Mouse (Mus musculus) stomach, embryonic 15.5 days (tissue): ENCODE data around the gene Misp. TPM values are rescaled to one million over a fixed set of nuclear protein-coding genes. Genes with fewer than 3 reads are reported as not detected.

ENCODE experiments used
- ATAC-seq: fragments of 200-750 bp; cut with Nextera tagmentation; 2 replicates; pipeline ENCODE4 v1.8.0; 2017; ENCODE audit warnings: low read depth, moderate number of reproducible peaks, moderate TSS enrichment; ENCODE audit not compliant: insufficient read depth, low FRiP score
- H3K27ac ChIP-seq: fragments of 300-500 bp; sonication (generic); 2 replicates; pipeline ENCODE4 v1.5.1; 2015; ENCODE audit warnings: mild to moderate bottlenecking, inconsistent platforms
- H3K27me3 ChIP-seq: fragments of 300-500 bp; sonication (generic); replicated peaks from 2 replicates; pipeline ENCODE4 v1.6.1; 2015; ENCODE audit warnings: inconsistent platforms
- H3K36me3 ChIP-seq: fragments of 300-500 bp; sonication (generic); 2 replicates; pipeline ENCODE4 v1.6.1; 2015; ENCODE audit warnings: inconsistent platforms
- H3K4me1 ChIP-seq: fragments of 300-500 bp; sonication (generic); 2 replicates; pipeline ENCODE4 v1.6.1; 2015; ENCODE audit warnings: inconsistent platforms
- H3K4me2 ChIP-seq: fragments of 300-500 bp; sonication (generic); 2 replicates; pipeline ENCODE4 v1.6.1; 2015; ENCODE audit warnings: mild to moderate bottlenecking, inconsistent platforms
- H3K4me3 ChIP-seq: fragments of 300-500 bp; sonication (generic); replicated peaks from 2 replicates; pipeline ENCODE4 v1.5.1; 2015; ENCODE audit warnings: inconsistent platforms
- H3K9ac ChIP-seq: fragments of 300-500 bp; sonication (generic); 2 replicates; pipeline ENCODE4 v1.6.1; 2015; ENCODE audit warnings: inconsistent platforms
- H3K9me3 ChIP-seq: fragments of 300-500 bp; sonication (generic); 2 replicates; pipeline ENCODE4 v1.6.1; 2016; ENCODE audit warnings: inconsistent platforms
- WGBS: fragments of 180-500 bp; shearing (Covaris S2); methylation state at CpG from one replicate; pipeline ENCODE4 v1.1.7; 2015; 5-methylcytosine and 5-hydroxymethylcytosine counted together
- polyA plus RNA-seq: library from polyadenylated mRNA; unstranded; fragments of >200 nt; fragmentation: Nextera tagmentation; extraction: Ambion mirVana; gene quantifications from 2 replicates; pipeline ENCODE4 v1.2.1, GENCODE M21; 2015

Misp gene
- polyA plus RNA-seq, 1 experiment from 2014 or later: 50.0 TPM

DNA sequence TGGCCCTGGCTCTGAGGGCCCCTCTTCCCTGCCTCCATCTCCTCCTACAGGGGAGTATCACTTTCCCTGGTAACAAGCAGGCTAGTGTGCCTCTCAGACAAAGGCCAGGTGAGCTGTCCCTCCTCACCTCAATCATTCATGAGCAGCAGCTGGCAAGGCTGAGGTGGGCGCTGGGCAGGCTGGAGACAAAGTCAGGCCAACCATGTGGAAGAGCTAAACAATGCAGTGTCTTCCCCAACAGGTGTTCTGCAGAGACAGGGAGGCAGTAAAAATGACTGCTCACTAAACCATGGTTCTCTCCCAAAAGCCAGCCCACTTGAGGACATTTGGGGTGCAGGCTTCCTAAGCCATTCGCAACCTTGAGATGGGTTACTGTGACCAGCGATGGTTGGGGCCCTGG lies 30.9 kb downstream of the Misp start:
- H3K27me3 ChIP-seq: no peaks in the 10 kb centered on the region
- 51% methylated on average over 3 of the region's 3 CpGs for WGBS
- no peaks in the 10 kb centered on the region for H3K36me3 ChIP-seq
- peaks cover 25% of the 10 kb centered on the region for H3K4me1 ChIP-seq
- H3K27ac ChIP-seq: peak overlapping the region; percentile 100
- peak overlapping the region; percentile 85 for H3K4me2 ChIP-seq
- no peaks in the 10 kb centered on the region for H3K9me3 ChIP-seq
- H3K9ac ChIP-seq: no peak overlapping the region
- ATAC-seq: no peak
- H3K4me3 ChIP-seq: no peak overlapping the region

DNA sequence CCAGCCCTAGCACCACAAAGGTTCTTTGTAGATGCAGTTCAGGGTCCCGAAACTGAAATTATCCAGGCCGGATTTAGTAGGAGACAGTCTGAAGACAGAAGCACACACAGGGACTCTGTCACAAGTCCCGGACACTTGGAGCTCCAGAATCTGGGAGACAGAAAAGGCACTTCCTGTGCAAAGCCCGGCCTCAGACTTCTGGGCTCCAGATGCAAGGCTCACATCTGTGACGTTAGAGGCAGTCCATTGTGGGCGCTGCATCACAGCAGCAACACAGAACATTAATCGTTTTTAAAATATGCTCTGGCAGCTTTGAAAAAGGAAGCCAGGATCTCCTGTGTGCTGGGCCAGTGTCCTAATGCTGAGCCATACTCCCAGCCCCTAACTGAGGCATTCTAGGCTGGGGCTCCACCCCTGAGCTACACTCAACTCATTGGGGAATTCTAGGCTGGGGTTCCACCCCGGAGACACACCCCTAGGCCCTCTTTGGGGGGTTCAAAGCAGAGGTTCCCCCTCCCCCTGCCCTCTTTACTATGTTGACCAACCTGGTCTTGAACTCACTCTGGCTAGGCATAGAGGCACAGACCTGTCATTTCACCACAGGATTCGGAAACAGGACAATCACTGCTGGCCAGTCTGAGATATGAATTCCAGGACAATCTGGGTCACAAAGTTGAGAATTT lies 31.5 kb downstream of the Misp start:
- no peak overlapping the region for H3K9ac ChIP-seq

DNA sequence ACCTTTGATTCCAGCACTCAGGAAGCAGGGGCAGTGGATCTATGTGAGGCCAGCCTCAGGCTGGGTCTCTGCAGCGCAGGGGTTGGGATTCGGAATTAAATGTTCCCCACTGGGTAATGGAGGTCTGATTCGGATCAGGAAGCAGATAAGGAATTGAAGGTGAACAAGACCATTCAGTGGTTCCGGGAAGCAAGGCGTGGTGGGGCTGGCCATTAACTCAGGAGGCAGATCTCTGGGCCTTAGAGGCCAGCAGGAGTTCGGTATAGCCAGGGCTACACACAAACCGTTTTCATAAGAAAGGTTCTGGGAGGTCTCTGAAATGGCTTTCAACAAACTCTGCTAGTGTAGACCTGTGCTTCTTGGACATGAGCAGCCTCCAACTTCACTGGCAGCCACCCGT lies 32.0 kb downstream of the Misp start:
- no peaks in the 10 kb centered on the region for H3K9me3 ChIP-seq
- ATAC-seq: no peak
- peak overlapping the region; percentile 85 for H3K4me2 ChIP-seq
- no peaks in the 10 kb centered on the region for H3K27me3 ChIP-seq
- peaks cover 37% of the 10 kb centered on the region for H3K4me1 ChIP-seq
- peak overlapping the region; percentile 100 for H3K27ac ChIP-seq
- peak overlapping the region; percentile 96 for H3K4me3 ChIP-seq
- H3K9ac ChIP-seq: peak overlapping the region; percentile 33; the same call in 1 of the 2 replicates
- no peaks in the 10 kb centered on the region for H3K36me3 ChIP-seq
- WGBS: 14% methylated on average over 8 of the region's 8 CpGs

More for the DNA sequence above, 31.5 kb downstream of the Misp start:
- no peaks in the 10 kb centered on the region for H3K9me3 ChIP-seq
- peak overlapping the region; percentile 96; the same call in 1 of the 2 replicates for H3K4me3 ChIP-seq
- peak overlapping the region; percentile 85 for H3K4me2 ChIP-seq
- H3K27me3 ChIP-seq: no peaks in the 10 kb centered on the region
- H3K27ac ChIP-seq: peak overlapping the region; percentile 100
- WGBS: 30% methylated on average over 9 of the region's 9 CpGs
- no peaks in the 10 kb centered on the region for H3K36me3 ChIP-seq
- no peak for ATAC-seq
- H3K4me1 ChIP-seq: peaks cover 31% of the 10 kb centered on the region

DNA sequence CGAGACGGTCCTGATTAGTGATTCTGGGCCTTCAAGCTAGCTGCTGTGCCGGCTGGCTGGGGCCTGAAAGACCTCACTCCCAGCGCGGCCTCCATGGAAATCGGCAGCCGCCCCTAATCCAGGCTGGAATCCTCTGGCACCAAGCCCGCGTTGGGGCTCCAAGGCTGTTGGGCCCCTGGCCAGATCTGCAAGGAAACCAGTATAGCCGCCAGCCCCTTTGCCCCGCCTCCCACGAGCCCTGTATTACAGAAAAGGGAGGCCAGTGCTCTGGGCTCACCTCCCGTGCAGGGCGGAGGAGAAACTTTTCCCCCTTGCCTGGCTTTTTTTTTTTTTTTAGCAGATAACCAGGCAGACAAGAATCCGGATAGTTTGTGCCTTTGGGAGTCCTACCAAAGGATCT lies 32.6 kb downstream of the Misp start:
- Histone ChIP-seq H3K27ac (peak overlapping the region; percentile 100), H3K36me3 (no peaks in the 10 kb centered on the region), H3K27me3 (no peaks in the 10 kb centered on the region), H3K4me3 (peak overlapping the region; percentile 96), H3K4me2 (peak overlapping the region; percentile 85), H3K9me3 (no peaks in the 10 kb centered on the region), H3K9ac (peak overlapping the region; percentile 51), H3K4me1 (peaks cover 43% of the 10 kb centered on the region)
- peak; percentile 55 for ATAC-seq
- WGBS: under 1% methylated on average over 15 of the region's 15 CpGs

DNA sequence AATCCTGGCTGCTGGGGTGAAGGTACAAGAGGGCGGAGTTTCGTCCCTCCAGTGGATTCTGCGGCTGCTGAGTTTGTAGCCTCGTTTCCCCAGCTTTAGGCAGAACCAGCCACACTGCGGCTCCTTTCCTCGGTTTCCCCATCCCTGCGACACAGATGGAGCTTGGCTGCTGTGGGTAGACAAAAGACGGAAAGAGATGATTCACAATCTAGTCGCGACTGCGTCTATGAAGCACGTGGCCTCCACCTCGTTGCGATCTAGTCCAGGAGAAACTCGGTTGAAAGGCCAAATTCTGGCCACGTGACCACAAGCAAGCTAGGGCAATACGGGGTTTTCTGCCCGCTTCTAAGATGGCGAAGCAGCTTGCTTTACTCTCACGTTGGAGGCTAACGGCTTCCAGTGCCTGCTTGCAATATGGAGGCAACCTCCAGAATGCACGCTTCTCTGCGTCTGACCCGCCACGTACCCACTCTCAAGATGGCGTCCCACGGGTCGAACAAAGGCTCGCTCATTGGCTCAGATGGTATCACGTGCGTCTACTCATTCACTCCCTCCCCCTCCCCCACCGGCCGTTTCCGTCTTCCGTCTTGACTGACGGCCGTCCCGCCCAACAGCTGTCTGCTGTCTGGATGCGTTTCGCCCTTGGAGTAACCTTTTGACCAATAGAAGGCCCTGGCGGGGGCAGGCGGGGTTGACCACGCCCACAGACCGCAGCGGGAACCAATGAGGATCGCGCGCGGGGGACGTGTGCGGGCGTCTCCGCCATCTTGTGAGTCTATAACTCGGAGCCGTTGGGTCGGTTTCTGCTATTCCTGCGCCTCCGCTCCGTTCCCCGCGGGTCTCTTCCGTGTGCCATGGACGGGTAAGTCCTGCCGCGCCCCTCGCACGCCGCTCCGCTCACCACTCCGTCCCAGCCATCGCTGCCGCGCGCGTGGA lies 33.3 kb downstream of the Misp start, which contains the start of gene Ptbp1:
Gene Ptbp1 (plus strand): TSS at position 568 of the 936 bp plus-strand sequence.
- WGBS: under 1% methylated on average over 75 of the region's 75 CpGs
- H3K9me3 ChIP-seq: no peaks in the 10 kb centered on the region
- peaks cover 6% of the 10 kb centered on the region for H3K36me3 ChIP-seq
- peak within 1 kb of the TSS; percentile 100 for H3K27ac ChIP-seq
- H3K4me1 ChIP-seq: peaks cover 50% of the 10 kb centered on the region
- H3K27me3 ChIP-seq: no peaks in the 10 kb centered on the region
- peak; percentile 91 for ATAC-seq
- peak within 1 kb of the TSS; percentile 90 for H3K4me2 ChIP-seq
- peak within 1 kb of the TSS; percentile 96 for H3K4me3 ChIP-seq
- H3K9ac ChIP-seq: peak within 1 kb of the TSS; percentile 99

DNA sequence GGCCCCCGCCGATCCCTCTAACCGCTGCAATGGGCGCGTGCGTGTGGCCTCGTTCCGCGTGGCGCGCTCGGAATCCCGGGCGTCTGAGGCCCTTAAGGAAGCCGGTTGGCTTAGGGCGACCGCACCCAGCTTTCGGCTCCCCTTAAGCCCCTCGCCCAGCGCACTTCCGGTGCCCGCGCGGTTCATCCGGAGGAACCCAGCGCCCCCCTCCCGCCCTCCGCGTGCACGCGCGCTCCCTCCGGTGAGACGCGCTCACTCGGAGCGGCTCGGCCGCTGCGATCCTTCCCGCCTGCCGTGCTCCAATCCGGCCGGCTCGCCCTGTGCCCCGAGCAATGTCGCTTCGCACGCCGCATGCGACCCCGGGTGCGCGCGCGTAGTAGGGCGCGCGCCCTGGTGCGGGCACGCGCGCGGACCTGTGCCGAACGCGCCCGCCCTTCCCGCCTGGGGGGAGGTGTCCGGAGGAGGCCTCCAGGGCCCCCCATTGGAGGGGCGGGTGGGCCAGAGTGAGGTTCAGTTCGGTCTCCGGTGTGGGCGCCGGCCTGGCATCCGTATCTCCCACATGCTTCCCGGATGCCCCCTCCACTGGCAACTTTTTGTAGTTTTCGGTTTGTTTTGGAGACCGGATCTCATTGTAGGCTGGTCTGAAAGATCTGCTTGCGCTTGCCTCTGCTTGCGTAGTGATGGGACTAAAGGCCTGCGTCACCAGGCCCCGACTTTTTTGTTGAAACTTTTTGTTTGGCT lies 34.2 kb downstream of the Misp start:
- peak overlapping the region; percentile 96 for H3K4me3 ChIP-seq

DNA sequence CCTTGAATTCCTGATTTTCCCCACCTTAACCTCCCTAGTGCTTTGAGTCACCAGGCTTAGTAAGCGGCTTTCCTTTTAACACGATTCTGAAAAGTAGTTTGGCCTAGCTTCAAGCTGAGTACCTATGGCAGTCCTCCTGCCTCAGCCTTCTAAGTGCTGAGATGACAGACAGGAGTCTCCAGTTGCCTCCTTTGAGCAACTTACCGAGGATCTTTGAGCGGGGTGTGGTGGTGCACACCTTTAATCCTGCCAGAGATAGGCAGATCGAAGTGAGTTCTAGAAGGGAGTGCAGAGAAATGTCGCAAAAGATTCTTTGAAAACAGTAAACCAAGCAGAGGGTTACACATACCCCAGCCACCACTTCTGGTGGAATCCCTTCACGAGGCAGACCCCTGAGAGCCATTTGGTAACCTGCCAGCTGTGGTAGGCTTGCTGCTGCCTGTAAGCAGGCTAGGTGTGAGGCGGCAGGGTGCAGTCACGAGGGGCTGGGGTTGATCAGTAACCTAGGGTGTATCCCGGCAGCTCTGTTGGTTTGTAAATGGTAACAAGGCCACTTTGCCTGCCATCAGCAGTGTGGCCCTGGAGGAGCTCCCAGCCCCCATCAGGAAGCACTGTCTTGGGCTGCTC lies 34.9 kb downstream of the Misp start:
- Histone ChIP-seq H3K27ac (peak overlapping the region; percentile 100), H3K9me3 (no peaks in the 10 kb centered on the region), H3K4me2 (peak overlapping the region; percentile 90), H3K4me1 (peaks cover 58% of the 10 kb centered on the region), H3K4me3 (peak overlapping the region; percentile 96), H3K9ac (peak overlapping the region; percentile 99; the same call in 1 of the 2 replicates), H3K27me3 (no peaks in the 10 kb centered on the region), H3K36me3 (peaks cover 21% of the 10 kb centered on the region)
- 2% methylated on average over 10 of the region's 10 CpGs for WGBS
- ATAC-seq: no peak

More for the DNA sequence above, 34.2 kb downstream of the Misp start:
- H3K27ac ChIP-seq: peak overlapping the region; percentile 100
- peak overlapping the region; percentile 99 for H3K9ac ChIP-seq
- H3K36me3 ChIP-seq: peaks cover 14% of the 10 kb centered on the region
- WGBS: under 1% methylated on average over 82 of the region's 83 CpGs
- peak overlapping the region; percentile 90 for H3K4me2 ChIP-seq
- no peaks in the 10 kb centered on the region for H3K27me3 ChIP-seq
- peaks cover 54% of the 10 kb centered on the region for H3K4me1 ChIP-seq
- no peaks in the 10 kb centered on the region for H3K9me3 ChIP-seq
- no peak for ATAC-seq

DNA sequence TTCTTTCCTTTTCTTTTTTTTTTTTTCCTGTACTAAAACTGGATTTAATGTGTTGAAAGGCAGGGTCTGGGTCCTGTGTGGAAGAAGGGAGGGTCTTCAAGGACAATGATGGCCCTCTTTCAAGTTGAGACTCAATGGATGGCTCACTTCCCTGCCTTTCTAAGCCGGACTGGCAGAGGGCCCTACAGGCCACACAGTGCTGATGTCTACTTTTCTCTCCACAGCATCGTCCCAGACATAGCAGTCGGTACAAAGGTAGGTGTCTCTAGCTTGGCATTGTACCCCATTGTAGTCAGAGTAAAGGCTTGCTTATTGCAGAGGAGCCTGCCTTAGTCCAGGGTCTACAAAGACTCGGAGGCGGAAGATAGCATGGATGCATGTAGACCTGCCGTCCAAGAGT lies 35.5 kb downstream of the Misp start:
- Histone ChIP-seq H3K4me1 (peaks cover 59% of the 10 kb centered on the region), H3K27me3 (no peaks in the 10 kb centered on the region), H3K9ac (peak overlapping the region; percentile 99), H3K27ac (peak overlapping the region; percentile 100), H3K36me3 (peaks cover 28% of the 10 kb centered on the region), H3K9me3 (no peaks in the 10 kb centered on the region), H3K4me3 (peak overlapping the region; percentile 96), H3K4me2 (peak overlapping the region; percentile 90)
- 26% methylated on average over 6 of the region's 6 CpGs for WGBS
- ATAC-seq: no peak

DNA sequence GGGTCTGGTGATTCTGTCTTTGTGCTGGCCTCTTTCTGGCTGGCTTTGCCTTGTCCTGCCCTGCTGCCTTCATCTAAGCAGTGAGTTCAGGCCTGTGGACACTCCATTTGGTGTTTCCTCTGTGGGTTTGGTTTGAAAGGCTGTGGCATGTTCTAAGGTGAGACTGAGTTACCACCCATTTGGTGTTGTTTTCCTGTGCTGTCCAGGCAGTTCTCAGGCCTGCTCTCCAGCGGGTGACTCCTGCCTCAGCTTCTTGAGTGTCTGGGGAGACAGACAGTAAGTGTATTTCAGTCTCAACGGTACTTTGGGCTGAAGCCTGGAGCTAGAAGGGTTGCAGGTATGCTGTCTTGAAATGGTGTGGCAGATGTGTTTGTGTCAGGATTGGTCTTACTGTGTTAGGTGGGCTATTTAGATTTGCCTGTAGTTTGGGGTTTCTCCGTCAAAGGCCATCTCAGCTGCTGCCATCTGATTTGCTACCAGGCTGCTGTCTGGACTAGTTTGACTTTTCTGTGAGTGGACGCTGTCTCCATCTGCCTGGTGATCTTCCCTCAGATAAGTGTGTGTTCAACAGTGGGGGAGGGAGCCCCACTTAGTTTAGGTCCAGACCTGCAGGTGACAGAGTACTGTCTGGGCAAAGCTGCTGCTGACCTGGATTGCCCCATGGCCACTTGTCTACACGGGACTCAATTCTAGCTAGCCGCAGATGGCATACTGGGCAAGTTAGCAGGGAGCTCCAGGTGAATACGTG lies 36.1 kb downstream of the Misp start:
- Histone ChIP-seq H3K4me3 (peak overlapping the region; percentile 96), H3K9ac (peak overlapping the region; percentile 99; the same call in 1 of the 2 replicates), H3K36me3 (peaks cover 34% of the 10 kb centered on the region), H3K4me1 (peaks cover 53% of the 10 kb centered on the region), H3K4me2 (peak overlapping the region; percentile 90), H3K27me3 (no peaks in the 10 kb centered on the region), H3K27ac (peak overlapping the region; percentile 100), H3K9me3 (no peaks in the 10 kb centered on the region)
- no peak for ATAC-seq
- 20% methylated on average over 7 of the region's 7 CpGs for WGBS

DNA sequence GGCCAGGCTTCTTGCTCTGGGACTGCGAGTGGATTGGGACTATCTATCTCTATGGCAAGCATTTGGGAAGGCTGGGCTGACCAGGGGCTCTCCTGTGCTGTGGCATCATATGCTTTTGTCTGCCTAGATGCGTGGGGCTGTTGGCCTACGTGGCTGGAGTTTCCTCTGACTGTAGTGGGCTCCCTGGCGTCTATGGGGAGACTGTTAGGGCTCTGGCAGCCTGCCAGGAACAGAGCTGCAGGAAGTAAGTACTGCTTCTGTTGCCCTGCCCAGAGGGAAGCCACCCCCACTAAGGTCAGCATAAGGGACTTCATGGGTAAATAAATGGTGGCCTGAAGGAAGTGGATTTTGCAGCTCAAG lies 36.6 kb downstream of the Misp start:
- peak overlapping the region; percentile 100 for H3K27ac ChIP-seq
- peak overlapping the region; percentile 11; the same call in 1 of the 2 replicates for H3K9ac ChIP-seq
- peak overlapping the region; percentile 90 for H3K4me2 ChIP-seq
- H3K4me3 ChIP-seq: peak overlapping the region; percentile 96
- ATAC-seq: no peak
- peaks cover 47% of the 10 kb centered on the region for H3K4me1 ChIP-seq
- H3K36me3 ChIP-seq: peaks cover 38% of the 10 kb centered on the region
- H3K27me3 ChIP-seq: no peaks in the 10 kb centered on the region
- no peaks in the 10 kb centered on the region for H3K9me3 ChIP-seq
- WGBS: 8% methylated on average over 4 of the region's 4 CpGs
